Mouse (Mus musculus): Measurements from ENCODE around the gene Epb41l4b.

The Epb41l4b gene

DNA sequence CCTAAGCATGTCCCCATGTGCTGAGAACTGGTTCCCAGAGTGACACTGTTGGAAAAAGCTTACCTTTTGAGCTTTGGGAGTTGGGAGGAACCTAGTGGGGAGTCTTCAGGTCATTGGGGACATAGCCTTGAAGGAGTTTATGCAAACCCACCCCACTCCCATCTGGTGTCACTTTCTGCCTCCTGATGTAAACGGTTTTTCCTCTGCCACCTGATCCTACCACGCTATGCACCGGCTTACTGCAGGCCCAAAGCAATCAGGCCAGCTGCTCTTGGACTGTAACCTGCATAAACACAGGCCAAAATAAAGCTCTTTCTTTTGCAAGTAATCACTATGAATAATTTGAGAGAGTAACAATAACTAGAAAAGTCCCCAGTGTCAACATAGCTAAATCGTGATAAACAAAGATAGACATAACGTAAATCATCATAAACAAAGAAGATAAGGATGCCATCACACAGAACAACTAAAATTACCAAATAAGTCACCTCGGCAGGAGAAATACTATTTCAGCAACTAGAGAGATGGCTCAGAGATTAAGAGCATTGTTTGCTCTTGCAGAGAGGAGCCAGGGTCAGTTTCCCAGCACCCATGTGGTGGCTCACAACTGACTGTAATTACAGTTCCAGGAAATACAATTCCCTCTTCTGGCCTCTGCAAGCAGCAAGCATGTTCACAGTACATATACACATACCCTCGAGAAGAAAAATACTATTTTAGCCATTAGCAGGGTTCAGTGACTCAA is 29.6 kb downstream of the Epb41l4b start:
- no peak for DNase-seq

DNA sequence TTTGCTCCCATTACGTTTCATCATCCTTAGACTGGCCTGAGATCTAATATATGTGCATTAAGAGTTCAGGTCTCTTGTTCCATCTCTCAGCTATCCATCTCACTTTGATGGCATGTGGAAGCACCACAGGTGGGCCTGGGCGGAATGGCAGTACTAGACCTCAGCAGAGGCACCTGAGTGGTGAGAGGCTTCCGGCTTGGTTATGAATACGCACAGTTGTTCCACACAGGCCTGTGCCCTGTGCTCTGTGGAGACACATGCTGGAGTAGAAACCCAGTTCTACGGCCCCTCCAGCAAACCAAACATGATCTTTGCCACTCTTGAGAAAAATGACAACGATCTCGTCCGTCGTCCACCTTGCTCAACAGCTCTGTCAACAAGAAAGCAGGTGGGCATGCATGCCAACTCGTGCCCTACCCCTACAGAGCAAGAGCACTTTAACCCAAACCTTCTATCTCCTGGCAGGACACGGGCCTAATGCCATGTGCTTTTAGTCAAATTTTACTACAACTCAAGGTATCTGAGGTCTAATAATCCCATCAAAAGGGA is 31.2 kb downstream of the Epb41l4b start:
- DNase-seq = no peak

DNA sequence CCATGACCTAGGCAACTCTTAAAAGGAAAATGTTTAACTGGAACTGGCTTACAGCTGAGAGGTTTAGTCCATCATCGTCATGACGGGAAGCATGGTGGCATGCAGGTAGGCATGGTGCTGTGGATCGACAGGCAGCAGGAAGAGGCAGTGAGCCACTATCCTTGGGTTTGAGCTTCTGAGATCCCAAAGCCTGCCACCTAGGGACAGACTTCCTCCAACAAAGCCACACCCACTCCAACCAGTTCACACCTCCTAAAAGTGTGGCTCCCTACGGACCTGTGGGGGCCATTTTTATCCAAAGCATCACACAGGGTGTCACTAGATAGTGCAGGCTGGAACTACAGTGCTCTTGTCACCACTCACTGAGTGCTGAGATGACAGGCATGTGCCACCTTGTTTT is 31.8 kb downstream of the Epb41l4b start:
- no peak for DNase-seq

- no peak for DNase-seq
Observed at GRCm38 (mm10) chr4:57109543-57109942, 33.7 kb downstream of the Epb41l4b start.

DNA sequence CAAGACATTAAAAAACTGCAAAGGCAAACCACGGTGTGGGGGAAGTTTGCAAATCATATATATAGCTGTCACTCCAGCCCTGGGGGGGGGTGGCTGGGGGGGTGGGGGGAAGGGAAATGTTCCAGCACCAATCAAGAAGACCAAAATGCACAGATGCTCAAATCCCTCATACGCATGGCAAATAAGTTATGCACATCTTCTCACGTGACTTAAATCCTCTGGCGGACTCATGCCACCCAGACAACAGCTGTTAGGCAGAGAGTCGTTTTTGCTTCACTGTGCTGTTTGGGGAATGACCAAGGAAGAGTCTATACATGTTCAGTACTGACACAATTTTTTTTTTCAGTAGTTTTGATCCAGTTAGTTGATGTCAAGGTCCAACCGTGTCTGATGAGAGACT is 37.9 kb downstream of the Epb41l4b start:
- no peak for DNase-seq

DNA sequence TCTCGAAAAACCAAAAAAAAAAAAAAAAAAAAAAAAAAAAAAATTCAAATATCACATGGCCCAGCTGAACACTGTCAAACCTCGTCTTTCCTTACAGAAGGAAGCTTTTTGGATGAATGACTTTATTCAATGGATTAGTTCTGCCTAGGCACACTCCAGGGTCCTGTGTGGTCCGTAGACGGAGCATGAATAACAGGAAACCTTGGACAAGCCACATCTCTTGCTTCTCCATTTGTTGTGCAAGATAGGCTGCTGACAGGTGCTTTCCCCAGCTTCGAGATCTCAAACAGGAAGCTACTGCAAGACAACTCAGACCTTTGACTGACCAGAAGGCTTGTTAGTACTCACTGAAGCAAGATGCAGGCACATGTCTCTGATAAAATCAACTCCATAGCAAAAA is 39.4 kb downstream of the Epb41l4b start:
- no peak for DNase-seq

DNA sequence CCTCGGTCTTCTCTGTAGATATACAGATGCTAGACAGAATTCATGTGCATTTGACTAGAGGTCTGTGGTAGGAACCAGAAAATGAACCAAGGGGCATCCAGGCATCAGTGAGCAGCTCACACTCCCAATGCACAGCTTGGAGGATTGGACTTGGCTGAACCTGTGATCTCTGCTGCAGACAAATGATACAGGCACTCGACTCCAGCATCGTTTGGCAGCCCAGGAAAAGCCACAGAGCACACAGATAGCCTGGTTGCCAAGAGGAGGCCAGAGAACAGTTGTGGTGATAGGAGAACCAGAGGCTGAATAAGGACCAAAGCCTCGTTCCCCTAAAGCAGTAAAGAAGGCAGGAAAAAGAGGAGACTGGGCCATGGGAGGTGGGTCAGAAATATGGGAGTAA is 42.1 kb downstream of the Epb41l4b start:
- no peak for DNase-seq

GRCm38 (mm10) chr4:57097411-57097810 is 45.8 kb downstream of the Epb41l4b start:
- DNase-seq = no peak

DNA sequence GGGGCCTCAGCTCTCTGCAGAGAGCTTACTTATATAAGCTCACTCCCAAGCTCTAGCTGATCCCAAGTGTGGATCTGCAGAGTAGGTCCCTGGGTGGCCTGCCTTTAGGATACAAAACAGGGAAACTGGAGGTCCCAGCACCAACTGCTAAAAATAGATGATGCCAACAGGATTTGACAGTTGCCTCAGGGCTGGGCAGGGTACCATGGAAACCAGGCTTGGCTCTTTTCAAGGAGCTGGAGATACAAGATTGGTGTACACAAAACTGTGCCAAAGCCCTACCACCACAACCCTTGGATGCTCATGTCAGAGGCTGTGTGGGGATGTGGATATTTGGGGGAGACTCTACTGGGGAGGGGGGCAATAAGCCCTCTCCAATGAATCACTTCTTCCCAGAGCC is 47.7 kb downstream of the Epb41l4b start:
- DNase-seq = no peak

DNA sequence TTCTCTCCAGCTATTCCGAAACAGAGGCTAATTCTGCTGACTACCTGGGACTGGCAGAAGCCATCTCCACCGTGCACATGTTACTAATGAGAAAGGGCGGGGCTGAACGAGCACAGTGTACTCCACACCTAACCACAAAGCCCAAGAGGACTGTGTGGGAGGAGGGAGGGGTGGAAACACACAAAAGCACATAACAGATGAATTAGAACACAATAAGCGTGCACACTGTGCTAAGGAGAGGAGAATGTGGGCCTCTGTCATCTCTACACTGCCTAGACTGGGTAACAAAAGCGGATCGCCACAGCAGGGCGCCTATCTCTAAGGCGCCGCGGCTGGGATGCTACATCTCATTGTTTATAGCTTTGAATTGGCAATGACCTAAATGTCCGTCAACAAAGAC is 51.9 kb downstream of the Epb41l4b start:
- no peak for DNase-seq

DNA sequence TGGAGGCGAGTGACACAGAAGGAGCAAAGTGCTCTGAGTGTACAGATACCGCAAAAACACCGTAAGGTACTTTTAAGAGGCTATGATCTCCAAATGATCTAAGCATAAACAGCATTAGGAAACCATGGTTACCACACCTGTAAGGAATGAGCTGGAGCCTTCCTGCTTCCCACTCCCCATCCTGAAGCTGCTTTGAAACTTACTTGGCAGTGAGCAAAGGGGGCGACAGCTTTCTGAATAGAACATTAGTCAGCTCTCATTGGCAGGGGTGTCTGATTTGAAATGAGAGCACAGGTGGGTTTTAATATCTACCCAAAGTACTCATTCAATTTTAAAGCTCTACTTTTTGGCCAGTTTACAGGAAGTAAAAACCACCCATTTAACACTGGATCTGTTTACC is 54.9 kb downstream of the Epb41l4b start:
- DNase-seq = no peak

DNA sequence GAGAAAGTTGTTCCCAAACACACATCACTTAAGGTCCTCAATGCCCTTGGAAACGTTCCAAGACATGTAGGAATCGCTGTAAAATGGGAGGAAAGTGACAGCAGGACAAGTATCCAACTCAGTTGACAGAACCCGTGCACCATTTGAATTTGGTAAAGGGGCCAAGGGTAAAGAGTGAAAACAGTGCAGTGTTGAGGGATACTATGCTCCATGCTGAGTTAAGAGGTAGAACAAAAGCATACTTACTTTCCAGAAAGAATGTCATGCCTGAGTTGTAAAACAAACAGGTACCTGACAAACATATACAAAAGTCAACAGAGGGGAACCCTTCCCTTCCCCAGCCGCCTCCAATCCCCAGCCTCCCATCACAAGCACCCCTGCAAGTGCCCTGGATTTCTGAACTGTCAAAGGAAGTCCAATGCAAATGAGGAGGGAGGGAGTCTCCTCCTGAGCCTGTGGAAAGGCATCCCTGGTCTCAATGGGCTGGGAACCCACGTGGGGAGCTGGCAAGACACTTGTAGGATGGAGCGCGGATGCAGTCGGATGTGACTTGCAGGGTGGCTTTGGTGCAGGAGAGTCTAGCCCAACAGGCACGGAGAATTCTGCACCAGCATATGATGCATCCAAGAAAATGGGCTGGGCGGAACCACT is 57.4 kb downstream of the Epb41l4b start:
- no peak for DNase-seq

GRCm38 (mm10) chr4:57083653-57084052 is 59.6 kb downstream of the Epb41l4b start:
- no peak for DNase-seq

- no peak for DNase-seq
Observed at GRCm38 (mm10) chr4:57082775-57083428, 60.3 kb downstream of the Epb41l4b start.

DNA sequence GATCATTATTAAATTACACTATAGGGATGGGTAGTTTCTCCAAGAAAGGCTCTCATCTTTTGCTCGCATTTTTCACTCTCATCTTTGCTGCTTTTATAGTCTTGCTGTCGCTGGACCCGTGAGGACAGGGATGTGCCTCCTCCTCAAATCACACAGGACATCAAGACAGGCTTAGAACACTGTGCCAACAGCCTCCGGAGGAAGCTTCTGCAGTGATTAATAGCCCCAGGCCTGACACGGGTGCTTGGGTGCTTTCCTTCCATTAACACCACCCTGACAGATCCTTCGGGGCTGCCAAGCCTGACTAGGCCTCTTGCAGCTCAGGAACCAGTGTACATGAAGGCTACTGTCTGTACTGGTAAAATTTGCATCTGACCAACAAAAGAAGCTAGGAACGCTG is 61.8 kb downstream of the Epb41l4b start:
- no peak for DNase-seq

GRCm38 (mm10) chr4:57073843-57074242 is 69.4 kb downstream of the Epb41l4b start:
- DNase-seq = no peak

- no peak for DNase-seq
Observed at GRCm38 (mm10) chr4:57073174-57073573, 70.1 kb downstream of the Epb41l4b start.

DNA sequence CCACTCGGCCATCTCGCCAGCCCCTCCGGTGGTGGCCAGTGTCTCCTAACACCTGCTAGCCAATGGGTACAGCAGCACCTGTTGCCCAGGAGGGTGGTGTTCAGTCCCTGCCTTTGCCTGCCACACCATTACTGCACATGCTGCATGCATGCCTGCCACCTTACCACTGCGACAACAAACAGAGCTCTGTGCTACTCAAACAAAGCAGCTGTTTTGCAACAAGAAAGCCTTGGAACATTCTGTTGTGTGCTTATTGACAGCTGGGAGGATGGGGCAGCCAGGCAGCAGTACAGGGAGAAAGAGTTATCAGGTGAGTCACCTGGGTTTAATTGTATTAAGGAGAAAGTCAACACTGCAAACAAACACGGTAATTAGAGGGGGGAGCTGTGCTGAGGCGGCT is 72.6 kb downstream of the Epb41l4b start:
- no peak for DNase-seq

GRCm38 (mm10) chr4:57068397-57068796 is 74.8 kb downstream of the Epb41l4b start:
- no peak for DNase-seq

GRCm38 (mm10) chr4:57067801-57068200 is 75.4 kb downstream of the Epb41l4b start:
- no peak for DNase-seq

DNA sequence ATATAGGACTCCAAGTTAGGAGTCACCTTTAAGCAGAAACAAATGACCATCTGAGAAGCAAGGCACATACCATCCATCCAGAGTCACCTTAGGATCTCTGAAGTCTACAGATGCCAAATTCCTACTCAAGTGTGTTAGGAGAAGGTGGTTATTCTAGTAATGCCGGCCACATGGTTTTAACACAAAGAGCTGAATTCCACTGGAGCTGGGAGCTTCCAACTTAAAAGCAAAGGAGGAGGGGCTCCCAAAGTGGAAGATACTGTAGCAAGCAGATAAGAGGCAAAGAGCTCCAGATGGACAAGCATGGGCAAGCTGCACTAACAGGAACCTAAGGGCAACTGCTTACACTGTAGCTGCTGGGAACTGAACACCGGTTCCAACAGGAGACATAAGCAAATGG is 76.3 kb downstream of the Epb41l4b start:
- no peak for DNase-seq

DNA sequence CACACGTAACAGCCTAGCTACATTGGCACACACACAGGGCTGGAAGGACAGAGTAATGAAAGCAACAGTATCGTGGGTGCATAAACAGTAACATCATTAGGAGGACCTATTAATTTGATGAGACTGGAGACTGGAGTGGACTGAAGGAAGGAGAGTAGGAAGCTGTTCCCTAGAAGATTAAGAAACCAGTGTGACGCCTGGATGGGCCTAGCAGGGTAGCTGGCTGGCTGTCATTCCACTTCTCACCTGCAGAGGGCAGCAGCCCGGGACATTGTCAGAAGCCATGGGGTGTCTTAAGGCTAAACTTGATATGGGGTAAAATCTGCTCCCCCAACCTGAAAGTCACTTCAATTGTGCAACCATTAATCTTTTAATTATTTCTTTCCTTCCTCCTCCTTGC is 78.0 kb downstream of the Epb41l4b start:
- peak; percentile 96 for DNase-seq

DNA sequence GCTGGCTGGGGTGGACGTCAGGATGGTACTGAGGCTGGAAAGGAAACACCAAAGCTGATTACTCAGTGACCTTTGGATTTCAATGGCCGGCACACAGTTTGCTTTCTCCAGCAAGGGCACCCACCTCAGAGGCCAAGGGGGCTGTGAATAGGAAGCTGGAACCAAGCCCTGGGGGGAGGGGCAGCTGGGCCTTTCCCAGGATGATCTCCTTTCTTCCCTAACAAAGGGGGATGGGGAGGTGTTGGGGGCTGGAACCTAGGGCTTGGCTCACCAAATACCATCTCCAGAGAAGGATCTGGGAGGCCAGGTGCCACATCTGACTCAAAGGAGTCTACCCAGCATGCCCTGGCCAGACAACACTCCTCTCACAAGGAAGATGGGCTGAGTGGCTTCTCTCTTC is 78.4 kb downstream of the Epb41l4b start:
- DNase-seq = no peak

DNA sequence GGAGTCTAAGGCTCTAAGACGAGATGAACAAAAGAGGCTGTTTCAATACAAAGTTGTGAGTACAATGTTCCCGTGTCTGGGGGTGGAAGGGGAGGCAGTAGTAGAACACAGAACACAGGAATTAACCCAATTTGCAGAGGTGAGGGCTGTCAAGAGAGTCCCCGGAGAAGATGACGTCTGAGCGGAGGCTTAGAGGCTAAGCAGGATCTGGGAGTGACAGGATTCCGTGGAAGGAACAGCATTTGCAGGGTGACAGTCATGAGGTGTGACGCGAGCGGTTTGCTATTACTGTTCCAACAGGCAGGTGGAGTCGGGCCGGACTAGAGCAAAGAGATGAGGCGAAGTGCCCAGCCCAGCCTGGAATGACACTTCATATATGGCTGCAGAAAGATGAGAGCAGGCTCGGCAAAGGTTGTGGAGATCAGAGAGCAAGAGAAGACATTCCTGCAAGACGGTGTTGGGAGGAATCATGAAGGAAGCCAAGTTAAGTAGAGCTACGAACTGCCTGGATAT is 82.9 kb downstream of the Epb41l4b start:
- no peak for DNase-seq
